Mouse (Mus musculus) right cerebral cortex, postnatal 36 days (tissue): ENCODE data around the gene Thop1.
"Not testable (repeated sequence)": the region's sequence is repeated elsewhere in the genome, so short reads cannot be mapped to it uniquely, and the experiment has no call there.

Source experiments
- DNase-seq, 2 experiments: peaks; one replicate each; pipeline ENCODE4 v3.0.0; 2022; ENCODE audit warnings: low spot score in 2 of 2, mixed read lengths in 1 of 2

Gene Thop1

DNA sequence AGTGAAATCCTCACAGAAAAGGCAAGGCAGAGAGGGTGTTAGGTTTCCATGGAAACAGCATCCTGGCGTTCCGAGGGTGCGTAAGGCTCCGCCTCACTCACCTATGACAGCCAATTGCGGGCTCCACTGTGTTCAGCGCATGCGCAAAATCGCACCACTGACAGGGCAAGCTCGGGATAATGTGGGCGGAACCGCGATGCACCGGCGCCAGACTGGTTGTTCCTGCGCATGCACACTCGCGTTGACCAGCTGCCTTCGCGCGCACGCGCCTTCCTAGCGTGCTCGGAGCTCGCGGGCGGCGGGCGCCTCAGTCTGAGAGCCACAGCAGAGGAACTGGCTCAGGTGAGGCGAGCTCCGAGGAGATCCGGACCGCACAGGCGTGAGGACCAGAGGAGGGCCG lies at the start of gene Thop1:
Gene Thop1 (plus strand): TSS at position 200 of the 400 bp plus-strand sequence.
- DNase-seq, result peak; percentile 97 to 98

DNA sequence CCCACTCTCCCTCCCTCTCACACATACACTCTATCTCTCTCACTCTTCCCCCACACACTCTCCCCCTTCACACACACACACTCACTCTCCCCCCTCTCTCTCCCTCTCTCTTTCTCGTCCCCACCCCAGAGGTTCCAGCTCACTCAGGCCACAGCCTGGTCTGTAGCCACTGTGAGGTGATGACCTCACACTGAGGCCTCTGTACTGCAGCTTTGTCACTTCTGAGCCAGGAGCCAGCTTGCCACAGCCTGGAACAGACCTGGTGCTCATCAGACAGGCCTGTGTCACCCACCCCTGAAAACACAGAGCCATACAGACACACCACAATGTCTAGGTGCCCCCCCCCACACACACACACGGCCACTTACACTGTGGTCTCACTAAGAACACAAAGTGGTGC lies 49.6 kb upstream of the Thop1 start:
- DNase-seq, result no peak

DNA sequence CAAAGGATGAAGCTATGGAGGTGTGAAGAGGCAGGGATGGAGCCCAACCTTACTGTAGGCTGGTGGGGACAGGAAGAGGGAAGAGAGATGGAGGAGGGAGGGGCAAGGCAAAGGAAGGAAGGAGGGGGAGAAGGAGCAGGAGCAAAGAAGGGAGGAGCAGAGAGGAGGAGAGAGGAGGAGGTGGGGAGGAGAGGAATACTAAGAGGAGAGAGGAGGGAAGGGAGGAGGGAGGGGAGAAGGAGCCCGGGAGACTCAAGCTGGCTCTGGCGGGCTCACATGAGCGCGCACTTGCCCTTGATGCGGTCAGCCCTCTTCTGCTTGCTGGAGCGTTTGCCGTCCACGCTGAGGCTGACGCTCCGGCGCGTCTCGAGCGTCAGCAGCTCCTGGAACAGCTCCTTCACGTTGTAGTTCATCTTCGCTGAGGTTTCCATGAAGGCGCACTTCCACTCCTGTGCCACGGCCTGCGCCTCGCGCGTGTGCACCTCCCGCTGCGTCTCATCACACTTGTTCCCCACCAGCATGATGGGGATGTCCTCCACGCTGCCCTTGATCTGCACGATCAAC lies 48.2 kb upstream of the Thop1 start:
- no peak for DNase-seq

DNA sequence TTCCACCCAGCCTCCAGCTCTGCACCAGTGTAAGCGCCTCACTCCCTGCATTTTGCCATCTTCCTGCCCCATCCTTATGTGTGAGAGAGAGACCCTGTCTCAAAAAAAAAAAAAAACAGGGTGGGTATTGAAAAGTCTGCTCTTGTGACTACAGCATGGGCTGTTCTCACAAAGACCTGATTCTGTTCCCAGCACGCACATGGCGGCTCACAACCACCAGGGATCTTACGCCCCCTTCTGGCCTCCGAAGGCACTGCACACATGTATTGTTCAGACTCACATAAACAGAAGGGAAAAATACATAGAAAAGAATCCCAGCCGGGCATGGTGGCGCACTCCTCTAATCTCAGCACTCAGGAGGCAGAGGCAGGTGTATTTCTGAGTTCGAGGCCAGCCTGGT lies 47.1 kb upstream of the Thop1 start:
- no peak for DNase-seq

DNA sequence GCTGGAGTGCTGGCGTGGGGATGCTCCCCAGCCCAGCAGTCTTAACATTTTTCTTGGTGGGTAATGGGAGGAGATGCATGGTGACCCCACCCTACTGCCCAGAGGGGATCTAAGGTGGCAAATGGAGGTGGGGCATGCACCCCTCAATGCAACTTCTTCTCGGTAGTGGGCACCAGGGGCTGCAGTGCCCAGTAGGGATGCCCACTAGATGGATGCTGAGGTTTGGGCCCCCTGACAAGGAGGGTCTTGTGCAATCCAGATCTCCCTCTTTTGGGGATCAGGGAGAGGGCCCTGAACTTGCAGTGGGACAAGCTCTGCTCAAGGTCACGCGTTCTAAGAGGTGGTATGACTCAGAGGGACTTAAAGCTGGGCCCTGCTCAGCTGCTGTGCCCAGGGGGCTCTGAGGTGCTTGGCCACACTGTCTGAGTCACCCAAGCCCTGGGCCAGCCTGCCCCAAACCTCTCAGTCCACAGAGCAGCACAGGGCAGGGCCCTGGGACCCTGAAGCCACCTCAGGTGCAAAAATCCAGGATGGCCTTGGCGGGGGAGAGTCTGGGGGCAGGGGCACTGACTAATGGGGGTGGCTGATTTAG lies 45.4 kb upstream of the Thop1 start:
- DNase-seq, result no peak

DNA sequence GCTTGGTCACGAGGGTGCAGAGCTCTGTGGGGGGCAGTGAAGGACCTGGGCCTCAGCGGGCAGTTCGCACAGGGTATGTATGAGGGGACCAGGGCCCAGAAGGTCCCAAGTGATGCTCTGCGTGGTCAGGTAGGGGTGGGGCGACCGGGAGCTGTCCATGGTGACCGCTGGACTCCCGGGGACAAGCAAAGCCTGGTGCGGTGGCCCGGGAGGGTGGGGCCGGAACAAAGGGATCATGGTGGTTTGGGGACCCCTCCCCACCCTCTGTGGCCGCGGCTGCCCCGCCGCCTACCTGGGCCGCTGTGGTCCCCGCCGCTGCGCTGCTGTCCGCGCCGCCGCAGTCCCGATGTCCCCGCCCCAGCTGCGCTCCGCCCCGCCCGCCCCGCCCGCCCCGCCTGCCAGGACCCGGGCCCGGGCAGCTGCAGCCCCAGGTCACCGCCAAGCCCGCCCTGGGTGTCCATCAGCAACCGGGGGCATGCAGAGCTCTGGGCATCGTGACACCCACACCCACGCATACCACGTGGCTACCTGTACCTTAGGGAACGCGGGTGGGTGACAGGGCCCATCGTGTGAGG lies 44.7 kb upstream of the Thop1 start:
- DNase-seq, result no peak

DNA sequence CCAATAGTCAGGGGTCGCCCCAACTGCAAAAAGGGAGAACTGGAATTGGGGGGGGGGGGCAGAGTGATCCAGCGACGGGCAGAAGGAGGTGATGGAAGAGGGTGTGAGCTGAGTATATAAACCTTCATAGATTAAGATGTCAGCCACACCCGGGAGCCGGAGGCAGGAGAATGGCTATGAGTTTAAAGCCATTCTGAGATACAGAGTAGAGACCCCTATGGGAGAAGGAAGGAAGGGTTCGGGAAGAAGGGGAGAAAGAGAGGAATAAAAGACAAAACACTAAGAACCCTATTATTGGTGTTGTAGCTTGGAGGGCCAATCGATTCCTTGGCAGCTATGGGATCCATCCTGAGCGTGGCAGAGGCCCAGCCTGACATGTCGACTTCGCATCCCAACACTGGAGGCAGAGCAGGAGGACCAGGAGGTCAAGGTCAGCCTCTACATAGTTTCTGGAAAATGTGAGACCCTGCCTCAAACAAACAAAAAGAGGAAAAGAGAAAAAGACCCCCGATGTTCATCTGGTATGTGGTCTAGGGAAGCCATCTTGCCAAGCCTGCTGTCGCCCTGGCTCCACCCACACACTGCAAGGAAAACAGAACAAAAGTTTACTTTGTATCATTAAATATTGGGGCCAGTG lies 44.1 kb upstream of the Thop1 start, which contains the start of gene Diras1:
Gene Diras1 (minus strand): TSS at position 24 of the 637 bp plus-strand sequence.
- no peak for DNase-seq

DNA sequence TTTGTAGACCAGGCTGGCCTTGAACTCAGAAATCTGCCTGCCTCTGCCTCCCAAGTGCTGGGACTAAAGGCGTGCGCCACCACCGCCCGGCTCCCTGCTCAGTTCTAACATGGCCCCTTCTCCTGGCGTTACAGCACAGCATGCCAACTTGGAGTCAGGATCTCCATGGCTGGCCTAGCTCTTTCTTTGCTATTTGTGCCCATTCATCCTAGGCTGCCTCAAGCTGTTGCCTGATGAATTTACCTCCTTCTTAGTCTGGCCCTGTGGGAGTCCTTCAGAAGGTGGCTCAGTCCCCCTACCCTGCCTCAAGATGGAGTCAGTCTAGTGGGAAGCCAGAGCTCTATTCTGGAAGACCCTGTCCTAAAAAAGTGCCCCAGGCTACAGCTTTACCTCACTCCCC lies 43.0 kb upstream of the Thop1 start:
- DNase-seq, result no peak

DNA sequence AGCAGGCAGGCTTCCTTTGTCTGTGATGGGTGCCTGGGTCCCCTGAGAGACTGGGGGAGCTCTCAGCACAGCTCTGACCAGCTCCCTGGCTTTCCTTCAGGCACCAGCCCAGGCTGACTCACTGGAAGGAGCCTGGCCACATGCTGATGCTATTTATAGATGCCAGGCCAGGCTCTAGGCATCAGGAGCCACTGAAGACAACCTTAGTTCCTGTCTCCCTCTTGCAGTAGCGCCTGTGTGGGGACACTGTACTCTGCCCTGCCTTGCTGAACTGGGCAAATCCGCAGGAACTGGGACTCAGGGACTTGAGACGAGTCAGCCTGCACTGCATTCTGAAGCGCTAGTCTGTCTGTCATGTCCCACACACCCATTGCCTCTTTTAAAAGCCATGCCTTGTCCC lies 42.5 kb upstream of the Thop1 start:
- DNase-seq, result no peak

DNA sequence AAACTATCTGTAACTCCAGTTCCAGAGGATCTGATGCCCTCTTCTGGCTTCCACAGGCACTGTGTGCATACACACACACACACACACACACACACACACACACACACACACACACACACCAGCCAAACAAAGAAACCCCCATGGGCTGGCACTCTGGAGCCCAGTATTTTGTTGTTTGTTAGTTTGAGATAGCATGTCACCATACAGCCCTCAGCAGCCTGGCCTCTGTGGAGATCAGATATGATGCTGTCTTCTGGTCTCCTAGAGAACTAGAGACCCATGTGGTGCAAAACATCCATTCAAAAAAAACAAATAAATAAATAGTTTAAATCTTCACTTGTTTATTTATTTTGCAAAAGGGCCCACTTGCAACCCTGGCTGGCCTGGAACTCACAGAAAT lies 41.6 kb upstream of the Thop1 start:
- no peak for DNase-seq

DNA sequence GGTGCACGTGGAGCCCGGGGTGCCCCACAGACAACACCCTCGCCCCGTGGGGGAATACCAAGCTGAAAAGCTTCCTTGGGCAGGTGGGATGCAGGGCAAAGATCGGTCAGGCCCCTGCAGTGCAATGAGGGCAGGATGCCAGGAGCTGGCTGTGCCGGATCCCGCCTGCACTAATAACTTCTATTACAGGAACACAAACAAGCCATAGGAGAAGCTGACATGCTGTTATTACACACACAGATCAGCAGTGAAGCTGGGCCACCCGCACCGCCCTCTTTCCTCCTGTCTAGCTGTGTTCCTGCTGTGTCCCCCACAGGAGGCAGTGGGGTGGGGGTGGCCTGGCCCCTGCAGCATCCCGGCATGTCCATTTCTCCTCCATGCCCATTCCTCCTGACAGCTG lies 40.8 kb upstream of the Thop1 start:
- no peak for DNase-seq

DNA sequence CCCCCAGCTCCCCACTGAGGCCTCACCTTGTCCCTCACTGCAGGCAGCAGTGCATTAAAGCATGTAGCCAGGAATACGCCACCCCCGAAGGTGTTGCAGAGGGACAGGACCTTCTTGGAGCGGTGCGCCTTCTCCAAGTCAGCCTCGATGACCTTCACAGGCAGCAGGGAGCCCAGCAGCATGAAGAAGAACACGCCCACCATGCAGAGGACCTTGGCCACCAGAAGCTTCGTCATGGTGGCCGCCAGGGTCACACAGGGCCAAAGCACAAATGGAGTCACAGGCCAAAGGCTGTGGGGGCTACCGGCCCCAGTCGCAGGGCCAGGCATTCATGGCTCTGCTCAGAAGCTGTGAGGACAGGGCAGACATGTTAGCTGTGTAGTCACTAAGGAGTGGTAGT lies 36.2 kb upstream of the Thop1 start:
- no peak for DNase-seq

DNA sequence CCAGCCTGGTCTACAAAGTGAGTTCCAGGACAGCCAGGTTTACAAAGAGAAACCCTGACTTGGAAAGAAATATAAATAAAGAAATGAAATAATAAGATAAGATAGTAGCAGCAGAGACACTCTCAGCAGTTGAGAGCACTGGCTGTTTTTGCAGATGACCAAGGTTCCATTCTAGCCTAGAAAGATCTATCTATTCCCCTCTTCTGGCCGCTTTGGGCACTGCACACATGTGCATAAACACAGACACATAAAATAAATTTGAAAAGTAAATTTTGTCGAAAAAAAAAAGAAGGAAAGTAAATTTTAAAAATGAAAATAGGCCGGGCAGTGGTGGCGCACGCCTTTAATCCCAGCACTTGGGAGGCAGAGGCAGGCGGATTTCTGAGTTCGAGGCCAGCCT lies 33.6 kb upstream of the Thop1 start:
- DNase-seq, result no peak

DNA sequence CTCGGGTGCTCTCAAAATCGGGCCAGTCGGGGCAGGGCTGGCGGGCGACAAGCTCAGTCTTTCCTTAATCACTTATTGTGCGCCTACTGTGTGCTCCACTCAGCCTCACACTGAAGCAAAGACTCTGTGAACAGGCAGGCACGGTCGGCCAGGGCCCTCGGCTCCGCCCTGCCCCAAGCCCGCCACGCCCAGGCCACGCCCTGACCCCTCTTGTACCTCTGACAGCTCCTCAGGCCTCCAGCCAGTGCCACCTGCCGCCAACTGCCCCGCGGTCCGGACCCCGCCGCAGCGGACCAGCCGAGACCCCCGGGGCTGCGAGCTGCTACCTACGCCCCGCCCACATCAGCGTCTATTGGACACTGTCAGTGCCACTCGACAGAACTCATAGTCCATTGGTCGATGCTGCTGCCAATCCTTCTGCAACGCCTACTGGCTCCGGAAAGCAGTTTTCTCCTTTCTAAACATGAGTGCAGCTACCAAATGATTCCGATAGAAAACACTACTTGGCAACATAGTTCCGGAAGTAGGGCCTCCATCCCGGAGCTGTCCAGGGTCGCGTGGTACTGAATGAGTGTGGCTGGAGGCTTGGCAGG lies 32.8 kb upstream of the Thop1 start, which contains the start of gene Slc39a3:
Gene Slc39a3 (minus strand): TSS at position 439 of the 593 bp plus-strand sequence.
- DNase-seq, result peak; percentile 97

DNA sequence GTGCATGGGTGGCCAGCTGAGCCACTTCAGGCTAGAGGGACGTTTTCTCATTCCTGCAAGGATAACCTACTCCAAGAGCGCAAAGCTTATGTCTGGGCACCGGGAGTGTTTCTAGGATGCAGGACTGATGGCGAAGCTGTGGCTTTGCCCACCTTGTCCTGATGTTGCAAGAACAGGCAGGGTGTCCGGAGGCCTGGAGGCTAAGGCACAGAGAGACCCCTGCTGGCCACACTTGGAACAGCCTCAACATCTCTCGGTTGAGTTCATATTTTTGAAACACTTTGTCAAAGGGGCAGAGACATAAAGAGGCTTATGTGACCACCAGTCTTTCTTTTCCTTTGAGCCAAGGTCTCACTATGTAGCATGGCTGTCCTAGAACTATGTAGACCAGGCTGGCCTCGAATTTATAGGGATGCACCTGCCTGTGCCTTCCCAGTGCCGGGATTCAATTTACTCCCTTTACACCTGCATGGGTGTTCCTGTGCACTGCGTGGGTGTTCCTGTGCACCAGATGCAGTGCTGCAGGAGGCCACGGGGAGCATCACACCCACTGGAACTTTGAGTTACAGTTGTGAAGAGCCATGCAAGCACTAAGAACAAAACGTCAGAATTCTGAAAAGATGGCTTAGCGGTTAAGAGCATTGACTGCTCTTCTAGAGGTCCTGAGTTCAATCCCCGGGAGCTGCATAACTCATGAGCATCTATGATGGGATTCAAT lies 28.2 kb upstream of the Thop1 start:
- DNase-seq, result peak in 1 of 2 experiments; percentile 51

DNA sequence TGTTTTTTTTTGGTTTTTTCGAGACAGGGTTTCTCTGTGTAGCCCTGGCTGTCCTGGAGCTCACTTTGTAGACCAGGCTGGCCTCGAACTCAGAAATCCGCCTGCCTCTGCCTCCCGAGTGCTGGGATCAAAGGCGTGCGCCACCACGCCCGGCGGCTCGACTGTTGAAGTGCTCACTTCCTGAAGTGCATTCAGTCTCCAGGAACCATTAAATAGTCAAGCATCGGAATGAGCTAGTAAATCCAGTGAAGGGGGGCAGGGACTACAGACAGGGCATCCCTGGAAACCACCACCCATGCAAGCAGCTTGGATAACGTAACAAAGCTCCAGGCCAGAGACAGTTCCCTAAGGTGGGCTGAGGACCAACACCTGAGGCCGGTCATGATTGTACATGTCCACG lies 24.6 kb upstream of the Thop1 start:
- not testable (repeated sequence) for DNase-seq

DNA sequence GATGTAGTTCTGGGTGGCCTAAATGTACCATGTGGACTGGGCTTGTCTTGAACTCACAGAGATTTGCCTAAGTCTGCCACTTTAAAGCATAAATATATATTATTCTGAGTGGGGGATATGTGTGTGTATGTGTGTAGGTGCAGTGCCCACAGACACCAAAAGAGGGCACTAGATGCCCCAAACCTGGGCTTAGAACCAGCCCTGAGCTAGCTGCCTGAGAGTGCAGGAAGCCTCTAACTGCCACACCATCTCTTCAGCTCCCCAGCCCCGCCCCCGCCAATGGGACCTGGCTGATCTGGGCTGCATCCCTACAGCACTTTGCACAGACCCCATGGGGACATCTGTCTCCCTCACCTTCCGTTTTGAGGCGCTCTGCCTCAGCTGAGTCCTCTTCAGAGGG lies 19.2 kb upstream of the Thop1 start:
- no peak for DNase-seq

DNA sequence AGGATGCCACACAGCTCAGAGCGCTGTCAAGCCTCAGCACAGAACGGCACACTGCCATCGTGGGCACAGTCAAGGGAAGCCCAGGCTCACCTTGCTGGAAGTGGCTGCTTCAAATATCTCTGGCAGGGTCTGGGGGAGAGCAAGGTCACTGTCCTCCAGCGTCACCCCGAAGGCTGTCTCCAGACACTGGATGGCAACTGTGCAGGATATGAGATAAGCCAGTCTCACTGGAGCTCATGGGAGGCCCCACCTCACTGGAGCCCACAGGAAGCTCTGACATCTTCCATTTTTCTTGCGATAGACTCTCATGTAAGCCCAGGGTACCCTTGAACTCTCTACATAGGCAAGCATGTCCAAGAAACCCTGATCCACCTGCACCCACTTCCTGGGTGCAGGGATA lies 18.7 kb upstream of the Thop1 start:
- no peak for DNase-seq

DNA sequence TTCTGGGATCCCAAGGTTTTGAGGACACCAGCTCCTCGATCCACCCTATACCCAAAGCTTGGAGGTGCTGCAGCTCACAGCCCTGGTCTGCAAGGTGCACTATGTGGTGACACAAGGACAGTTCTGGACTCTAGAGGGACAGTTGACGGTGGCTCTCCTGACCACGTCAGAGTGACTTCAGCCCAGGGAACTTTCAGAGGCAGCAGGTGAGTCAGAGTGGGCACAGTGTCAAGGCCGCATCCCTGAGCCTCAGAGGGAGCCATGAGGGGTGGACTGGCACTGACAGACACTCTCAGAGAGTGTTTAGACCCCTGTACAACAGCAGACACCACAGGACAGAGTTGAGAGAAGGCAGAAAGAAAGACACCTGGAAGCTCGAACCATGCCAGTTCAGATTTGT lies 17.3 kb upstream of the Thop1 start:
- no peak for DNase-seq

DNA sequence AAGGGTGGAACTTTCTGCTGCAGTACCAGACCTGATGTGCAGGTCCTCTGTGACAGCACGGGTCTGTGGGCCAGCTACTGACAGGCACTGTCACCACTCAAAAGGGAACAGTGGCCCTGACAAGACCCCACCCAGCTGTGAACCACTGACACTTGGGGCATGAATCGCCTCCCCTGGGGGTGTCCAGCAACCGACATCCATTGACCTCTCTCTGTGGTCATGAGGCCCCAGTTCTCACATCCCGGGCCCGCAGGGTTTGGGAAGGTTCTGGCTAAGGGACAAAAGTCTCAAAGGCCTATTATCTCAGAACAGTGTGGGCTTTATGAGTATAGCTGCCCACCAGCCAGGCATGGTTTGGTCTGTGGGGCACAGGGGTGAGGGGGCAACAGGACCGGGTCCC lies 14.7 kb upstream of the Thop1 start:
- no peak for DNase-seq

DNA sequence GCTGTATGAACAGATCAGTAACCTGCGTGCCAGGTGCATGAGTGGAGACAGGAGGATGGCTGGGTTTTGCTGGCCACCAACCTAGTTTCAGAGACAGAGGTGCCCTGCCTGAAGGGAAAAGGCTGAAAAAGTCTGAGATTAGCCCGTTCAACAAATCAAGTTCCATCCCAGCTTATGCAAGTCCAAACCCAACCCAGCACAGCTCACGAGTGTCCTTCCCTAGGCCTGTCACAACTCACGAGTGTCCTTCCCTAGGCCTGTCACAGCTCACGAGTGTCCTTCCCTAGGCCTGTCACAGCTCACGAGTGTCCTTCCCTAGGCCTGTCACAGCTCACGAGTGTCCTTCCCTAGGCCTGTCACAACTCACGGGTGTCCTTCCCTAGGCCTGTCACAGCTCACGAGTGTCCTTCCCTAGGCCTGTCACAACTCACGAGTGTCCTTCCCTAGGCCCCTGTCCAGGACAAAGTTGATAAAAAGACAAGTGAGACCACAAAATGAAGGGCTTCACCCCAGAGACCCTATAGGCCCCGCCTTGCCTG lies 14.0 kb upstream of the Thop1 start:
- not testable (repeated sequence) for DNase-seq
